Mouse (Mus musculus) thymus, adult 2 months (tissue): ENCODE measurements around the gene Trappc2l.
A peak's percentile ranks its signal among the peaks of the same experiment; 100 is the strongest.

Source experiments
- CTCF ChIP-seq: fragments of 200-500 bp; IDR thresholded peaks from 2 replicates; pipeline ENCODE4 v1.5.1; 2012; ENCODE audit warnings: mild to moderate bottlenecking, control low read depth, low read length, moderate library complexity, borderline replicate concordance; ENCODE audit not compliant: control insufficient read depth, poor library complexity, insufficient read depth; ENCODE audit errors: extremely low read depth
- POLR2A ChIP-seq: fragments of 200-500 bp; IDR thresholded peaks from 2 replicates; pipeline ENCODE4 v1.6.1; 2012; ENCODE audit warnings: mild to moderate bottlenecking, low read length, control low read depth, moderate library complexity; ENCODE audit not compliant: control insufficient read depth, poor library complexity, insufficient read depth; ENCODE audit errors: extremely low read depth

- TF ChIP-seq POLR2A (peak; percentile 72; the same call in 1 of the 2 replicates), CTCF (peak; percentile 68; the same call in 1 of the 2 replicates)
These were observed at the start of gene Trappc2l, which contains the start of gene Galns for GRCm38 (mm10) chr8:122611295-122612133.
